Mouse (Mus musculus) forebrain, embryonic 10.5 days (tissue): ENCODE data around the gene Ripply1. TPM values are rescaled to one million over a fixed set of nuclear protein-coding genes. Genes with fewer than 3 reads are reported as not detected.
"Not testable (repeated sequence)": the region's sequence is repeated elsewhere in the genome, so short reads cannot be mapped to it uniquely, and the experiment has no call there.

Experiments used
- DNase-seq: peaks from one replicate; pipeline ENCODE4 v3.0.0-alpha.2; 2017; ENCODE audit warnings: low spot score; ENCODE audit errors: extremely low spot score
- H3K27ac ChIP-seq: fragments of 300-500 bp; sonication (generic); 2 replicates; pipeline ENCODE4 v1.5.1; 2016; ENCODE audit warnings: mild to moderate bottlenecking
- H3K27me3 ChIP-seq: fragments of 300-500 bp; sonication (generic); 2 replicates; pipeline ENCODE4 v1.6.1; 2016; ENCODE audit warnings: mild to moderate bottlenecking; ENCODE audit not compliant: poor library complexity, severe bottlenecking
- H3K36me3 ChIP-seq: fragments of 300-500 bp; sonication (generic); replicated peaks from 2 replicates; pipeline ENCODE4 v1.6.1; 2016; ENCODE audit warnings: mild to moderate bottlenecking, moderate library complexity
- H3K4me1 ChIP-seq: fragments of 300-500 bp; sonication (generic); 2 replicates; pipeline ENCODE4 v1.6.1; 2016
- H3K4me3 ChIP-seq: fragments of 300-500 bp; sonication (generic); 2 replicates; pipeline ENCODE4 v1.5.1; 2016; ENCODE audit warnings: mild to moderate bottlenecking, moderate library complexity
- H3K9me3 ChIP-seq: fragments of 300-500 bp; sonication (generic); 2 replicates; pipeline ENCODE4 v1.6.1; 2016; ENCODE audit warnings: mild to moderate bottlenecking, moderate library complexity
- WGBS: fragments of 180-500 bp; shearing (Covaris S2); methylation state at CpG from one replicate; pipeline ENCODE4 v1.1.7; 2016; 5-methylcytosine and 5-hydroxymethylcytosine counted together
- polyA plus RNA-seq: library from polyadenylated mRNA; unstranded; fragments of >200 nt; fragmentation: Nextera tagmentation; extraction: Ambion mirVana; gene quantifications from 2 replicates; pipeline ENCODE4 v1.2.1, GENCODE M21; 2016

Gene Ripply1
- polyA plus RNA-seq, 1 experiment from 2014 or later = 0.24 TPM

GRCm38 (mm10) chrX:139775084-139775612, 7.0 kb downstream of the Ripply1 start:
- Histone ChIP-seq H3K4me3 (no peak overlapping the region), H3K36me3 (no peaks in the 10 kb centered on the region), H3K4me1 (no peaks in the 10 kb centered on the region), H3K27ac (no peak overlapping the region), H3K27me3 (peaks cover 87% of the 10 kb centered on the region), H3K9me3 (no peaks in the 10 kb centered on the region)
- DNase-seq = no peak
- WGBS = 76% methylated on average over 7 of the region's 7 CpGs

GRCm38 (mm10) chrX:139774309-139775083, 7.7 kb downstream of the Ripply1 start:
- no peak overlapping the region for H3K4me3 ChIP-seq
- DNase-seq = peak; percentile 45
- WGBS = 35% methylated on average over 18 of the region's 18 CpGs
- peaks cover 87% of the 10 kb centered on the region for H3K27me3 ChIP-seq
- H3K27ac ChIP-seq = no peak overlapping the region
- H3K4me1 ChIP-seq = no peaks in the 10 kb centered on the region
- no peaks in the 10 kb centered on the region for H3K36me3 ChIP-seq
- H3K9me3 ChIP-seq = no peaks in the 10 kb centered on the region

- H3K27me3 ChIP-seq = peaks cover 82% of the 10 kb centered on the region
- WGBS = 86% methylated on average over 13 of the region's 13 CpGs
- H3K4me1 ChIP-seq = no peaks in the 10 kb centered on the region
- no peak for DNase-seq
- no peaks in the 10 kb centered on the region for H3K36me3 ChIP-seq
- no peaks in the 10 kb centered on the region for H3K9me3 ChIP-seq
- no peak overlapping the region for H3K27ac ChIP-seq
- no peak overlapping the region for H3K4me3 ChIP-seq
Observed at GRCm38 (mm10) chrX:139769975-139770637, 12.0 kb downstream of the Ripply1 start.

GRCm38 (mm10) chrX:139762546-139762945, 19.6 kb downstream of the Ripply1 start:
- DNase-seq = no peak
- Histone ChIP-seq H3K4me1 (no peaks in the 10 kb centered on the region), H3K9me3 (no peaks in the 10 kb centered on the region), H3K27ac (no peak overlapping the region), H3K36me3 (no peaks in the 10 kb centered on the region), H3K4me3 (no peak overlapping the region), H3K27me3 (peaks cover 18% of the 10 kb centered on the region)
- 90% methylated on average over 2 of the region's 2 CpGs for WGBS

GRCm38 (mm10) chrX:139758634-139759033, 23.5 kb downstream of the Ripply1 start:
- WGBS = 88% methylated on average over 3 of the region's 3 CpGs
- H3K9me3 ChIP-seq = not testable (repeated sequence)

GRCm38 (mm10) chrX:139751855-139752254, 30.3 kb downstream of the Ripply1 start:
- no peaks in the 10 kb centered on the region; the same call in 1 of the 2 replicates for H3K9me3 ChIP-seq
- no peak overlapping the region for H3K4me3 ChIP-seq
- no peak overlapping the region for H3K27ac ChIP-seq
- WGBS = 0% methylated on average over 1 of the region's 1 CpGs
- no peaks in the 10 kb centered on the region for H3K36me3 ChIP-seq
- no peaks in the 10 kb centered on the region for H3K4me1 ChIP-seq
- peak; percentile 15 for DNase-seq
- peaks cover 27% of the 10 kb centered on the region for H3K27me3 ChIP-seq

More at GRCm38 (mm10) chrX:139758634-139759033, 23.5 kb downstream of the Ripply1 start:
- not testable (repeated sequence) for H3K4me3 ChIP-seq, H3K36me3 ChIP-seq, H3K4me1 ChIP-seq, H3K27ac ChIP-seq, DNase-seq
- H3K27me3 ChIP-seq = peaks cover 19% of the 10 kb centered on the region

GRCm38 (mm10) chrX:139737066-139737465, 45.1 kb downstream of the Ripply1 start:
- no peaks in the 10 kb centered on the region for H3K36me3 ChIP-seq
- no peaks in the 10 kb centered on the region for H3K4me1 ChIP-seq
- H3K27ac ChIP-seq = no peak overlapping the region
- no peak overlapping the region for H3K4me3 ChIP-seq
- WGBS = 90% methylated on average over 5 of the region's 5 CpGs
- no peaks in the 10 kb centered on the region for H3K9me3 ChIP-seq
- no peak for DNase-seq
- H3K27me3 ChIP-seq = peaks cover 50% of the 10 kb centered on the region

- no peaks in the 10 kb centered on the region for H3K9me3 ChIP-seq
- no peak for DNase-seq
- H3K4me3 ChIP-seq = no peak overlapping the region
- H3K4me1 ChIP-seq = no peaks in the 10 kb centered on the region
- no peaks in the 10 kb centered on the region for H3K36me3 ChIP-seq
- no peak overlapping the region for H3K27ac ChIP-seq
- WGBS = 86% methylated on average over 3 of the region's 3 CpGs
- H3K27me3 ChIP-seq = peaks cover 59% of the 10 kb centered on the region
Observed at GRCm38 (mm10) chrX:139730541-139730940, 51.6 kb downstream of the Ripply1 start.

Other genes starting within 250 kb of the Ripply1 start
- gene Rnf128, start 219.0 kb downstream of the Ripply1 start, polyA plus RNA-seq = 1.4 and 2.3 TPM in 2 replicates
- 0.97 and 1.1 TPM in 2 replicates for gene Tbc1d8b, start 97.4 kb downstream of the Ripply1 start, polyA plus RNA-seq
- gene Gm15013, start 67.9 kb downstream of the Ripply1 start, polyA plus RNA-seq = 0.25 and 0.32 TPM in 2 replicates
- 0.25 TPM in 1 of 2 replicates, not detected in the other for gene Cldn2, start 18.5 kb upstream of the Ripply1 start, polyA plus RNA-seq
- gene Morc4, start 89.3 kb upstream of the Ripply1 start, polyA plus RNA-seq = 5.2 and 6.5 TPM in 2 replicates
- 5.4 and 5.6 TPM in 2 replicates for gene Rbm41, start 216.2 kb upstream of the Ripply1 start, polyA plus RNA-seq